Mouse (Mus musculus) midbrain, embryonic 14.5 days (tissue): ENCODE measurements around the gene Zfp326. TPM values are rescaled to one million over a fixed set of nuclear protein-coding genes. Genes with fewer than 3 reads are reported as not detected.
"Not testable (repeated sequence)": the region's sequence is repeated elsewhere in the genome, so short reads cannot be mapped to it uniquely, and the experiment has no call there.

Experiments used
- ATAC-seq: fragments of 200-750 bp; cut with Nextera tagmentation; 2 replicates; pipeline ENCODE4 v1.8.0; 2017; ENCODE audit warnings: moderate number of reproducible peaks, moderate library complexity; ENCODE audit not compliant: low FRiP score, low TSS enrichment
- DNase-seq: peaks from one replicate; pipeline ENCODE4 v3.0.0-alpha.2; 2015
- H3K27ac ChIP-seq: fragments of 300-500 bp; sonication (generic); replicated peaks from 2 replicates; pipeline ENCODE4 v1.5.1; 2014; ENCODE audit warnings: mild to moderate bottlenecking, low read depth, low read length, moderate library complexity
- H3K27me3 ChIP-seq: fragments of 300-500 bp; sonication (generic); 2 replicates; pipeline ENCODE4 v1.6.1; 2014; ENCODE audit warnings: low read length, control low read depth, mixed read lengths; ENCODE audit not compliant: control insufficient read depth, insufficient read depth
- H3K36me3 ChIP-seq: fragments of 300-500 bp; sonication (generic); 2 replicates; pipeline ENCODE4 v1.6.1; 2014; ENCODE audit warnings: low read length, control low read depth; ENCODE audit not compliant: control insufficient read depth, insufficient read depth
- H3K4me1 ChIP-seq: fragments of 300-500 bp; sonication (generic); 2 replicates; pipeline ENCODE4 v1.6.1; 2014; ENCODE audit warnings: mild to moderate bottlenecking, antibody characterized with exemption, low read length, control low read depth; ENCODE audit not compliant: control insufficient read depth, insufficient read depth
- H3K4me2 ChIP-seq: fragments of 300-500 bp; sonication (generic); 2 replicates; pipeline ENCODE4 v1.6.1; 2014; ENCODE audit warnings: mild to moderate bottlenecking, low read length, moderate library complexity
- H3K4me3 ChIP-seq: fragments of 300-500 bp; sonication (generic); replicated peaks from 2 replicates; pipeline ENCODE4 v1.5.1; 2014; ENCODE audit warnings: low read depth, low read length
- H3K9ac ChIP-seq: fragments of 300-500 bp; sonication (generic); replicated peaks from 2 replicates; pipeline ENCODE4 v1.6.1; 2014; ENCODE audit warnings: mild to moderate bottlenecking, low read length, moderate library complexity
- H3K9me3 ChIP-seq: fragments of 300-500 bp; sonication (generic); 2 replicates; pipeline ENCODE4 v1.6.1; 2016; ENCODE audit warnings: low read length, control low read depth, mixed read lengths; ENCODE audit not compliant: control insufficient read depth
- WGBS: fragments of 180-500 bp; shearing (Covaris S2); extraction: QIAGEN DNeasy Blood & Tissue Kit; methylation state at CpG from one replicate; pipeline ENCODE4 v1.1.7; 2014; 5-methylcytosine and 5-hydroxymethylcytosine counted together
- polyA plus RNA-seq: library from polyadenylated mRNA; unstranded; fragments of >200 nt; fragmentation: Nextera tagmentation; extraction: Ambion mirVana; gene quantifications from 2 replicates; pipeline ENCODE4 v1.2.1, GENCODE M21; 2014

Gene Zfp326
- polyA plus RNA-seq, 1 experiment from 2014 or later: 45.7 TPM

DNA sequence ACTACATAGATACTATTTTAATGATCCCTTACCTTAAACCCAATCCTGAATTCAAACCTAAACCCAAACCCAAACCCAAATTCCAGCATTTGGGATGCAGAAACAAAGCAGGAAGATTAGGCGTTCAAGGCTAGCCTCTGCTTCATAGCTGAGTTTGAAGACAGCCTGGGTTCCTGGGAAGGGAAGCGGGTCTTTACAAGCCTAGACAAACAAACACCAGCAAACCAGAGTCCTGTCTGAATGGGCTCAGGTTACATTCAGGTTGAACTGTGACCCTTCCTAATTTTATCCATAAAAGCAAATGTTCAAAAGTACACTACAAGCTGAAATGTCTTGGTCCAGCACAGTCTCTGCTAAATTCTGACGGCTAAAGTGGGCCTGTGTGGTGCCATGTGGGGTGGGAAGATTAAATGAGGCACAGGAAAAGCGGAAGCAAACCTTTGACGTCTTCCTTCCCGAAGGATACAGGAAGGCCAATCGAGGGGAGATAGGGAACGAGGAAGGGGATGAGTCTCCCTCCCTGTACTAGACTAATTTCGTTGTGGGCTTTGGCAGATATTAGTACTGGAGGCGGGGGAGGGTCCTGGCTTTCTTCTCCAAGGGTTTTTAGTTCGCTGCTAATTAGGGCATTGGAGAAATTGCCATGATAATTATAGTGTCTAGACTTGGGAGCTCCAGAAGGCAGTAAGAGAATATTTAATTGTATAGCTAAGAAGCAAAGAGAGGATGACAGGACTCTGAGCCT is 16.5 kb upstream of the Zfp326 start:
- Histone ChIP-seq H3K4me3 (no peak overlapping the region), H3K27ac (0 out of 2 replicates have a peak overlapping the region, but pooled peaks have one; percentile 8), H3K9me3 (no peaks in the 10 kb centered on the region), H3K27me3 (no peaks in the 10 kb centered on the region), H3K4me2 (no peak overlapping the region), H3K9ac (no peak overlapping the region), H3K36me3 (no peaks in the 10 kb centered on the region), H3K4me1 (no peaks in the 10 kb centered on the region)
- no peak for ATAC-seq
- no peak for DNase-seq
- WGBS: 78% methylated on average over 11 of the region's 11 CpGs

DNA sequence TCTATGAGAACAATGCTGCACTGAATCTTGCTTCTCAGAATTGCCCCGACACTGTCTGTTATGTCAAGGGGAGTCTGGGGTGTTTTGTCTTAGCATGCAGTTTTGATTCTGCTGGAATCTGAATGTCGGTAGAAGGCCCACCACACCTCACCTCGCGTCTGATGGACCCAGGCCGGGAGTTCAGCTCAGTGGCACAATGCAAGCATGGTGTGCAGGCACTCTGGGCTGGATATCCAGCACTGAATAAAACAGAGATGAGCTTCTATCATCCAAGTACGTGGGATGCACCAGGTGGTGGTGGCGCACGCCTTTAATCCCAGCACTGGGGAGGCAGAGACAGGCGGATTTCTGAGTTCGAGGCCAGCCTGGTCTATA is 15.9 kb upstream of the Zfp326 start:
- DNase-seq: no peak
- 90% methylated on average over 10 of the region's 10 CpGs for WGBS
- no peaks in the 10 kb centered on the region for H3K4me1 ChIP-seq
- no peaks in the 10 kb centered on the region for H3K36me3 ChIP-seq
- H3K27me3 ChIP-seq: no peaks in the 10 kb centered on the region
- H3K4me3 ChIP-seq: no peak overlapping the region
- H3K4me2 ChIP-seq: no peak overlapping the region
- no peaks in the 10 kb centered on the region for H3K9me3 ChIP-seq
- 0 out of 2 replicates have a peak overlapping the region, but pooled peaks have one; percentile 8 for H3K27ac ChIP-seq
- no peak for ATAC-seq
- no peak overlapping the region for H3K9ac ChIP-seq

DNA sequence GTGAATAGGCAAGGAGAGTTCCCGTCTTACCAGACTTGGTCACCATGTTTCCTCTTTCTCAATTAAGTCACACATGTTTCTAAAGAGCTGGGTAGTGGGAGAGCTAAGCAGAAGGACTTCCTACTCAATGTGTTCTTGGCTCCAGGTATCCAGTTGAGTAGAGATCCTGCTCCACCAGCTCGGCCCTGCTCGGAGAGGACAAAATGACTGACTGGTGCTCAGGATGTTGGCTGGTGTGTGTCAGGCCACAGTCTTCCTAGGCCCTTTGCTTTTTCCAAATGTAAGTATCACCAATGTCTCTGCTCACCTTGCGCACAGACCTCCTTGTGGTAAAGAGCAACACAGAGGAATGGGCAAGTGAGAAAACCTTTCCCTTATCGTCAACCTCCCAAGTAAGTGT is 14.7 kb upstream of the Zfp326 start:
- Histone ChIP-seq H3K27me3 (no peaks in the 10 kb centered on the region), H3K9ac (no peak overlapping the region), H3K4me1 (no peaks in the 10 kb centered on the region), H3K36me3 (no peaks in the 10 kb centered on the region), H3K27ac (no peak overlapping the region), H3K4me3 (no peak overlapping the region), H3K9me3 (no peaks in the 10 kb centered on the region), H3K4me2 (no peak overlapping the region)
- DNase-seq (no peak), ATAC-seq (no peak)
- WGBS: 94% methylated on average over 5 of the region's 5 CpGs

- H3K27me3 ChIP-seq, H3K4me1 ChIP-seq, ATAC-seq, H3K9ac ChIP-seq, H3K4me3 ChIP-seq, H3K27ac ChIP-seq, DNase-seq, H3K9me3 ChIP-seq, H3K36me3 ChIP-seq, H3K4me2 ChIP-seq: not testable (repeated sequence)
- 49% methylated on average over 5 of the region's 5 CpGs for WGBS
Observed at GRCm38 (mm10) chr5:105865110-105865628, 11.2 kb upstream of the Zfp326 start.

- DNase-seq: peak; percentile 34
- H3K9me3 ChIP-seq: no peaks in the 10 kb centered on the region
- H3K27ac ChIP-seq: no peak overlapping the region
- no peak overlapping the region for H3K9ac ChIP-seq
- H3K4me2 ChIP-seq: no peak overlapping the region
- no peaks in the 10 kb centered on the region for H3K27me3 ChIP-seq
- no peak overlapping the region for H3K4me3 ChIP-seq
- H3K4me1 ChIP-seq: no peaks in the 10 kb centered on the region
- 36% methylated on average over 4 of the region's 4 CpGs for WGBS
- no peak for ATAC-seq
- H3K36me3 ChIP-seq: no peaks in the 10 kb centered on the region
Observed at GRCm38 (mm10) chr5:105867427-105867826, 8.9 kb upstream of the Zfp326 start.

DNA sequence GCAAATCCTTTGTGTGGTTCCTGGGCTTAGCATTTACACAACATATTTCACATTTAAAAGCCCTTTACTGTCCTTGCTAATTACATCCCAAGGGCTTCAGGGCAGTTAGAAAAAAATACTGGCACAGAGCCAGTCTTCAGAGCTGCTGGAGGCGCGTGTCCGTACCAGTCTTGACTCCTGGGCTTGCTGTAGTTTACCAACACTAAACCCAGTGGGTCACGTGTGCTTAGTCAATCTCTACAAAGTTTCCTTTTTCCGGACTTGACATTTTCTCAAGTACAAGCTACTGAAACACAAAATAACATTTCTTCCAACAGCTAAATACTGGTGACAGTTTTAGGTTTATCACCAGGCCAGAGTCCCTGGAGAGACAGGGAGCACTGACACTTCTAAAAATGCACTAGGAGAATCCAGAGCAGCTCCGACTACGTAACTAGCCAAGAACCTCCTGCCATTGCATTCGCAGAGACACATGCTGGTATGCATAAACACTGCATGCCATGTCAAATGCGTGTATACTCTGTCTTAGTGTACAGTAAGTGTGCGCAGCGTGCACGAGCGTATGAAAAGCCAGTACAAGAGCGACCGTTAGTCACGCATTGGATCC is 8.4 kb upstream of the Zfp326 start:
- no peak overlapping the region for H3K4me3 ChIP-seq
- H3K27me3 ChIP-seq: no peaks in the 10 kb centered on the region
- peak; percentile 74 for DNase-seq
- no peaks in the 10 kb centered on the region for H3K36me3 ChIP-seq
- WGBS: 70% methylated on average over 16 of the region's 16 CpGs
- peak; percentile 63; the same call in 1 of the 2 replicates for ATAC-seq
- H3K9me3 ChIP-seq: no peaks in the 10 kb centered on the region
- no peak overlapping the region for H3K9ac ChIP-seq
- no peaks in the 10 kb centered on the region for H3K4me1 ChIP-seq
- no peak overlapping the region for H3K4me2 ChIP-seq
- H3K27ac ChIP-seq: no peak overlapping the region

- peak; percentile 62; the same call in 1 of the 2 replicates for ATAC-seq
- Histone ChIP-seq H3K4me2 (no peak overlapping the region), H3K9ac (no peak overlapping the region), H3K36me3 (no peaks in the 10 kb centered on the region), H3K4me3 (no peak overlapping the region), H3K27me3 (no peaks in the 10 kb centered on the region), H3K9me3 (no peaks in the 10 kb centered on the region), H3K27ac (no peak overlapping the region), H3K4me1 (no peaks in the 10 kb centered on the region)
- DNase-seq: peak; percentile 94
- WGBS: 27% methylated on average over 3 of the region's 3 CpGs
Observed at GRCm38 (mm10) chr5:105868593-105868992, 7.8 kb upstream of the Zfp326 start.

DNA sequence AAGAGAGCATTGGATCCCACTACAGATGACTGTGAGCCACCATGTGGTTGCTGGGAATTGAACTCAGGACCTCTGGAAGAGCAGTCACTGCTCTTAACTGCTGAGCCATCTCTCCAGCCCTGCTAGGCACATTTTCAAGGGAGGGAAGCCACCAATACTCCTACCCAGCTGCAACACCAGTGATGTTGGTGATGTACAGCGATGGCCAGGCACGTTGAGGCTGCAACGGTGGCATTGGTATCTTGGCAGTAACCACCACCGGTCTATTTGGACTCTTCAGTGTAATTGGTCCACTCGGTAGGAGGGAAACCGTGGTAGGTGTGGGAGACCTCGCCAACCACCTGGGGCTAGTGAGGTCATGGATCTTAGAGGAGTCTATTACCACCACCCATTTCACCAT is 6.6 kb upstream of the Zfp326 start:
- no peak overlapping the region for H3K4me3 ChIP-seq
- no peak for ATAC-seq
- no peaks in the 10 kb centered on the region for H3K4me1 ChIP-seq
- H3K27ac ChIP-seq: no peak overlapping the region
- no peaks in the 10 kb centered on the region for H3K27me3 ChIP-seq
- H3K9ac ChIP-seq: no peak overlapping the region
- H3K4me2 ChIP-seq: no peak overlapping the region
- 87% methylated on average over 7 of the region's 7 CpGs for WGBS
- no peaks in the 10 kb centered on the region for H3K36me3 ChIP-seq
- H3K9me3 ChIP-seq: no peaks in the 10 kb centered on the region
- no peak for DNase-seq

DNA sequence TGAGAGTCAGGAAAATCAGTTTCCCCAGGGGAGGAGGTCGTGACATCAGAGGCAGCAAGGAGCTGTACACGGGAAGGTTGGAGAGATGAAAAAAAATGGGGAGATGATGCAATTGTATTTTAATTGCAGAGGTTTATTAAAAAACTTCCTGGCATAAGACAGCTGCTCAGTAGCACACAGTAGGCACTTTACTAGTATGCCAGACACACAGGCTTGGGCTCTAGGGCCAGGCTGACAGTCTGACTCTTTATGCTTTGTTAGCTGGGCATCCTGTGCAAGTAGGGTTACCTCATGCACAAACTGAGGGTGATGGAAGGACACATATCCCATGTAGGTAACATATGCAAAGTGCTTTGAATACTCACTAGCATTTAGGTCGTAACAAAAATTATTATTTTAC is 5.2 kb upstream of the Zfp326 start:
- Histone ChIP-seq H3K36me3 (no peaks in the 10 kb centered on the region), H3K27ac (no peak overlapping the region), H3K9ac (no peak overlapping the region), H3K4me2 (no peak overlapping the region), H3K27me3 (no peaks in the 10 kb centered on the region), H3K4me3 (no peak overlapping the region), H3K4me1 (no peaks in the 10 kb centered on the region), H3K9me3 (no peaks in the 10 kb centered on the region)
- DNase-seq (no peak), ATAC-seq (no peak)
- 73% methylated on average over 3 of the region's 3 CpGs for WGBS
